Mouse (Mus musculus): ENCODE results near the gene Fam234a.
"Not testable (repeated sequence)": the region's sequence is repeated elsewhere in the genome, so short reads cannot be mapped to it uniquely, and the experiment has no call there.

The Fam234a gene

DNA sequence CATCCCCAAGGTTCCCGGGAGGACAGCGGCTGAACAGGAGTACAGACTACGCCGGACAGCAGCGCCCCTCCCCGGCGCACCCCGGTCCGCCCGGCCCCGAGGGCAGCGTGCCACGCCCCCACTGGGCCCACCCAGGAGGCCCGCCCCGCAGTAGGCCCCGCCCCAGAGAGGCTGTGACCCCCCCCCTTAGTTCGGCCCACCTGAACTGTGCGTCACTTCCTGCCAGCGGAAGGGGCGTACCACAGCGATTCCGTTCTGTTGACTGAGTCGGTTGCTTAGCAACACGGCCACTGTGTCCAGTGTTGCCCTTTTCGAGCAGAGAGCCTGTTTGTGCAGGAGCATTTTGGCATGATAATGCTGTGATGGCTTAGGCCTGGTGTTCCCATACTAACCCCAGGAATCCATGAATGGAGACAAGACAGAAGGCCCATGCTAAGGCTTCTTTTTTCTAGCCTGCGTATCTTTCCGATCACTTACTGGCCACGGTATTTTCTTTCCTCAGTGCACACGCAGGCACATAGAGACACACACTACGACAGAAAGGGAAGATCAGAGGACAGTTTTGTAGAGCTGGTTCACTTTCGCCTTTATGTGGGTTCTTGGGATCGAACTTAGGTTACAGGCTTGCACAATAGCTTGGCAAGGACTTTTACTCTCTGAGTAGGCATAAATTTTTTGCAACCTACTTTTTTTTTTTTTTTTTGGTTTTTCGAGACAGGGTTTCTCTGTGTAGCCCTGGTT lies at the start of gene Fam234a:
TSS of gene Fam234a (minus strand) at position 142 of the 741 bp plus-strand sequence.
- in situ Hi-C loops (cut with MboI, MseI), result no loop called here

- in situ Hi-C loops (cut with MboI, MseI), result loop anchor here (10.0 kb wide), 1 partner anchor 1585 kb away; no protein-coding TSS in a partner anchor
Observed at GRCm38 (mm10) chr17:26289475-26289874, 45.4 kb upstream of the Fam234a start.

GRCm38 (mm10) chr17:26286199-26286955 lies 42.3 kb upstream of the Fam234a start:
- in situ Hi-C loops (cut with MboI, MseI), result loop anchor here (10.0 kb wide), 1 partner anchor 1588 kb away; no protein-coding TSS in a partner anchor

GRCm38 (mm10) chr17:26276711-26277110 lies 32.7 kb upstream of the Fam234a start:
- in situ Hi-C loops (cut with MboI, MseI), result no loop called here

DNA sequence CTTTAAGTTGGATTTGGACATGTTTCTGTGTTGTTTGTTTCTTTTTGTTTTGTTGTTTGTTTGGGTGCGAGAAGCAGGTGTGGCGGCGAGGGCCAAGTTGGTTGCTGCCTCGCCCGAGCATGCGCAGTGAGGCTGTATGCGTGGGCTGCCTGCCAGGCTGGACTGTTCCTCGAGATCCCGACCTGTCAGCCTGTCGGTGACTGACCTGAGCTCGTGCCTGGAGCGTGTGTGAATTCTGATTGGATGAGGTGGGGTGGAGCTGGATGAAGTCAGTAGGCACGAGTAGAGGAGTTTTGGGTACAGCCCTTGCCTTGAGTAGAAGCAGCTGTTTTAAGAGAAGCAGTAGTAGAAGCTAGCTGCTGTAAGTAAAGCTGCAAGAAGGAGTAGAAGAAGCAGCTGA lies 31.9 kb upstream of the Fam234a start:
- in situ Hi-C loops (cut with MboI, MseI), result no loop called here

- in situ Hi-C loops (cut with MboI, MseI), result no loop called here
Observed at GRCm38 (mm10) chr17:26272586-26272985, 28.5 kb upstream of the Fam234a start.

DNA sequence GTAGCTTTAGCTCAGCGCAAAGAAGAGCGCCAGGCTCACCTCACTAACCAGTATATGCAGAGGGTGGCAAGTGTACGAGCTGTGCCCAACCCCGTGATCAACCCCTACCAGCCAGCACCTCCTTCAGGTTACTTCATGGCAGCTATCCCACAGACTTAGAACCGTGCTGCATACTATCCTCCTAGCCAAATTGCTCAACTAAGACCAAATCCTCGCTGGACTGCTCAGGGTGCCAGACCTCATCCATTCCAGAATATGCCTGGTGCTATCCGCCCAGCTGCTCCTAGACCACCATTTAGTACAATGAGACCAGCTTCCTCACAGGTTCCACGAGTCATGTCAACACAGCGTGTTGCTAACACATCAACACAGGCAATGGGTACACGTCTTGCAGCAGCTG lies 25.5 kb upstream of the Fam234a start:
- in situ Hi-C loops (cut with MboI, MseI), result not testable (repeated sequence)

DNA sequence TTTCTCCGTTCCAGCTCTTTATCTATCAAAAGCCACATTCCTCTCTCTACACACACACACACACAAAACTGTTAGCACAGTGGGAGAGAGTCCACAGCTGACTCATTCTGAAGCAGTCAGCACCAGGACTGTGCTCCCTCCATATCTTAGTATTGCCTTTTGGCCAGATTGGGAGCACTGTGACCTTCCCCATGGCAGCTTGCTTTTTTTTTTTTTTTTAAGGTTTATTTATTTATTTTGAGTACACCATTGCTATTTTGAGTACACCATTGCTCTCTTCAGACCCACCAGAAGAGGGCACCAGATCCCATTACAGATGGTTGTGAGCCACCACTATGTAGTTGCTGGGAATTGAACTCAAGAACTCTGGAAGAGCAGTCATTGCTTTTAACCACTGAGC lies 24.8 kb upstream of the Fam234a start:
- in situ Hi-C loops (cut with MboI, MseI), result no loop called here

GRCm38 (mm10) chr17:26262384-26262783 lies 18.3 kb upstream of the Fam234a start:
- in situ Hi-C loops (cut with MboI, MseI), result no loop called here

- in situ Hi-C loops (cut with MboI, MseI), result no loop called here
Observed at GRCm38 (mm10) chr17:26261826-26262225, 17.8 kb upstream of the Fam234a start.

GRCm38 (mm10) chr17:26255313-26255712 lies 11.3 kb upstream of the Fam234a start:
- in situ Hi-C loops (cut with MboI, MseI), result no loop called here

DNA sequence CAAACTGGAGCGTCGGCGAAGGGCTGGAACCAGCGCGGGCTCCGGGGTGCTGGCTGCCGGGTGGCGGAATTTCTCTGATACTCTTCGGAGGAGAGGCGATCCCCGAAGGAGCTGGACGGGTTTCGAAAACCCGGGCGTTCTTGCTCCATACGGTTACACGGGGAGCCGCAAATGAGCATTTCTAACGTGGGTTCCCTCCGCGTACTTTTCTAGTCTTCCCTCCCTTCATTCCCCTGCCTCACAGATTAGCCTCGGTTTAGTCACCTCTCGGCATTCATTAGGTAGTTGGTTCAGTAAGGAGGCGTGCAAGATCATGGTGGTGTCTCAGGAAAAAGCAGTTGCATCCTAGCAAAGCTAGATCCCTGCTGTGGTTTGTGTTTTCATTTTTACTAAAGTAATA lies 9.4 kb upstream of the Fam234a start:
- in situ Hi-C loops (cut with MboI, MseI), result no loop called here

GRCm38 (mm10) chr17:26252539-26253251 lies 8.7 kb upstream of the Fam234a start, which contains the start of gene Luc7l:
Gene Luc7l (plus strand): TSS chr17:26252896.
- in situ Hi-C loops (cut with MboI, MseI), result no loop called here

DNA sequence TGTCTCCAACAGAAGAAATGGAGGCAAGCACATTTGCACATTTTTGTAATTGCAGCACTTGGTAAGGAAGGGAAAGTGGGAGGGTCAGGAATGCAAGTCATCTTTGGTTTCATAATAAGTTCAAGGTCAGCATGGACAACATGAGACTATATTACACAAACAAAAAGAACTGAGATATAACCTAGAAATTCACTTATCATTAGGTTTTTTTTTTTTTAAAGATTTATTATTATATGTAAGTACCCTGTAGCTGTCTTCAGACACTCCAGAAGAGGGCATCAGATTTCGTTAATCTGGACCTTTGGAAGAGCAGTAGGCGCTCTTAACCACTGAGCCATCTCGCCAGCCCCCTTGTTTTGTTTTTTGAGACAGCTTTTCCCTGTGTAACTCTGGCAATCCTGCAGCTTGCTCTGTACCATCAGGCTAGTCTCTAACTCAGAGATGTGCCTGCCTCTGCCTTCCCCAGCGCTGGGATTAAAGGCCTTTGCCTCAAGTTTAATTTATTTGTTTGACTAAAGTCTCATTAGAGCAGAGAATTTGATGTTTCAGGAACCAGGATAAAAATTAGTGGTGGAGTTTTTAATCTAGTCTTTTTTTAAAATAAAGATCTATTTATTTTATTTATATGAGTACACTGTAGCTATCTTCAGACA lies 8.0 kb upstream of the Fam234a start:
- in situ Hi-C loops (cut with MboI, MseI), result no loop called here

- in situ Hi-C loops (cut with MboI, MseI), result no loop called here
Observed at GRCm38 (mm10) chr17:26243471-26244100, 456 bp downstream of the Fam234a start.

- in situ Hi-C loops (cut with MboI, MseI), result no loop called here
Observed at GRCm38 (mm10) chr17:26240990-26241389, 3.1 kb downstream of the Fam234a start.

DNA sequence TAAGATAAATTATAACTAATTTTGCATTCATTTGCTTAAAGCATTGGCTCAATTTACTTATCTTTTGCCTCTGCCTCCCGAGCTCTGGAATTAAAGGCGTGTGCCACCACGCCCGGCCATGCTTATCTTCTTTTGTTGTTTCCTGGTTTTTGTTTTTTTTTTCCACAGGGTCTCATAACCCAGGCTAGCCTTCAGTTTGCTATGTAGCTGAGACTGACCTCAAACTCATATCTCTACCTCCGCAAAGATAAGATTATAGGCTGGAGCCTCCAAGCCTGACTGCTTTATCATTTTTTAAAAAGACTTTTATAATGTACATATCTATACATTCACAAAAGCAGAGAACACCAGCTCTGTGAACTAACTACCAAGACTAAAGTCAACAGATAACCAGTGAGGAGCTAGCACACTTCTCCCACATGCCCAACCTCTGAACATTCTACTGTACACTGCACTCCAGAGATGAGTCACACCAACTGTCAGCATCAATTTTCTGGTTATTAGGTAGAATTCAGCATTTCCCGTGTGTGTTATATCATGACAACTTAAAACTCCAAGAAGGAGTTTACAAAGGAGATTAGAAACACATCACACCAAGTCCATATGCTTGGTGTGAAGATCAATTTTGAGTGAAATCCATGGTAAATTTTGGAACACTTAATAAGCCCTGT lies 3.8 kb downstream of the Fam234a start:
- in situ Hi-C loops (cut with MboI, MseI), result no loop called here

- in situ Hi-C loops (cut with MboI, MseI), result no loop called here
Observed at GRCm38 (mm10) chr17:26239551-26239950, 4.5 kb downstream of the Fam234a start.

GRCm38 (mm10) chr17:26237667-26238066 lies 6.4 kb downstream of the Fam234a start:
- in situ Hi-C loops (cut with MboI, MseI), result no loop called here

GRCm38 (mm10) chr17:26235077-26235815 lies 8.8 kb downstream of the Fam234a start:
- in situ Hi-C loops (cut with MboI, MseI), result no loop called here

Measured in regulatory T cell (primary cell).